Mouse (Mus musculus) T-cell, adult 2 months (primary cell): Measurements from ENCODE around the gene Gk5.
"Not testable (repeated sequence)": the region's sequence is repeated elsewhere in the genome, so short reads cannot be mapped to it uniquely, and the experiment has no call there.

ENCODE experiments used
- DNase-seq: peaks from one replicate; pipeline ENCODE4 v3.0.0; 2022; ENCODE audit warnings: low spot score

Gk5 gene

DNA sequence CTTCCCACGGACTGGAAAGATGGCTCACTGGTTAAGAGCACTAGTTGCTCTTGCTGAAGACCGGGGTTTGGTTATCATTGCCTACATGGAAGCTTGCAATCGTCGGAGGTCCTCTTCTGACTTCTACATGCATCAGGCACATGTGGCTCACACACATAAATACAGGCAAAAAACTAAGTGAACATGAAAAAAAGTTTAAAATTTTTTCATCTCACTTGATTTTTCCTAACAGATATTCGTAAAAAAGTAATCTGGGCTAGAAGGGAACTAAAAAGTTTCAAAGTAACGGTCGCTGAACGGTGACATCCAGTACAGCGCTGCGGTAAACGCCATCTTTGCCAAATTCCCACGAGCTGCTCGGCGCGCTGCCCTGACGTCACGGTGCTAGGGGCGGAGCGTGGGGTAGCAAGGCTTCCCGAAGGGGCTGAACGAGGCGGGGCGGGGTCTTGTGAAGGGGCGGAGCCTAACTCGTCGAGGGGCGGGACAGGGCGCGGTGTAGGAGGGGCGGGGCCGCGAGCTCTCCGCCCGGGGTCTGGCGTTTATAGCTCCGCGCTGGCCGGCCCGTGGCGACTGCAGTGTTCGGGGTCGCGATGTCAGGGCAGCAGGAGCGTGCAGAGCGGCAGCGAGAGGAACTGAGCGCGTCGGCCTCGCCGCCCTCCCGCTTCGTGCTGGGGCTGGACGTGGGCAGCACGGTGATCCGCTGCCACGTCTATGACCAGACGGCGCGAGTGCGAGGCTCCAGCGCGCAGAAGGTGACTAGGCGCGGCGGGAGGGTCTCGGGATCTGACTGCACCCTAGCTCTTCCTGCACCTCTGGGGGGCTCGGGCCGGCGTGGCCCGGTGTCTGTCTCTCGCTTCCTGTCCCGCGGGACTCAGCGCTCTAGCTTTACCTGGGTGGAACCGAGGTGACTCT, at the start of gene Gk5:
Gene Gk5, plus strand, starts transcription at position 502 of the 912 bp plus-strand sequence.
- DNase-seq: peak; percentile 97

DNA sequence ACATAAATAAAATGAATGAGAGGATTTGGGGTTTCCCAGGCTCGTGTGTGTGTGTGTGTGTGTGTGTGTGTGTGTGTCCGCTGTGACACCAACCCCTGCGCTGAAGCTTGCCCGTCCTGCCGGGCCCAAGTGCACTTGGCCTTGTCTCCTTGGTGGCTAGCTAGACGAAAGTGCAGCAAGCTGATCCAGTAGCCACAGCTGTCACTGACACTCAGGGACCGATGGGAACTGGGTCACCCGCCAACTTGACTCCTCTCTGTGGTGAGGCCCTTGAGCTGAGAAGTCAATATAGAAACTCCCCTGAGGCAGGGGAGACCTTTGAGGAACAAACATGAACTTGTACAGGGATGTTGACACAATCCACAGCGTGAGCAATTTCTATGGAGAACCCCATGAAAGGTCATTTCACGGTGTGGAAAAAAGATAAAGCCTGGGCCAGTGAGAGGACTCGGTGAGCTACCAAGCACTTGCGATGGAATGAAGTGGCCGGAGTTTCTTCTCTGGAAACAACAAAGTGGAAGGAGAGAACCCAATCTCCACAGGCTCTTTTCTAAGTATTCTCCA, 40.3 kb upstream of the Gk5 start:
- no peak for DNase-seq

DNA sequence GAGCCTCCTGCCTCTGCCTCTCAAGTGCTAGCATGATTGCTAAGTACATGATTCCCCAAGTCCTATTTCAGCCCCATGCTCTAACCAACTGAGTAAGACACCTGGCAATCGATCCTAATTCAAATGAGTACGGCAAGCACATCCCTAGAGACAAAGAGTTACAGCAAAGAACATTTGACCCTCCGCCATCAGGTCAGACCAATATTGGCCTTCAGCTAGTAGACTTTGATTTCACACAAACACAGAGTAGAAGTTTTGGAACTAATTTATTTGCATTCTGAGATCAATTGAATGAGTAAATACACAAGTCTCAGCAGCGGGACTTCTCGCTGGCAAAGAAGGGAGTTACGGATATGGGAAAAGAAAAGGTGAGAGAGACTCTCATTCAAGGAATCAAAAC, 33.9 kb upstream of the Gk5 start:
- DNase-seq: no peak

DNA sequence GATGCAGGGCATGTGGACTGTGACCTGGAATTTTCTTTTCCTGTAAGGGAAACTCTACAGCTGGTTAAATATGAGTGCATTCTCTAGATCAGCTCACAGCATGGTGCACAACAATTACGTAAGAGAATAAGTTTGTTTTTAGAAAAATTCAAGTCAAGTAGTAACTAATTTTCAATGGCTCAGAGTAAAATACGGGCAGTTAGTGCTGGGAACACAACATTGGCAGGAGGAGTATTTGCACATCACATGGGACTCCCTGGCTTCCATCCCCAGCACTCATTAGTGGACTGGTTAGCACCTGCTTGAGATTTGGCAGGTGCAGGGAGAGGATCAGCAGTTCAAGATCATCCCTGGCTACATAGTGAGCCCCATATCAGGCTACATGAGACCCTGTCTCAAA, 31.5 kb upstream of the Gk5 start:
- no peak for DNase-seq

GRCm38 (mm10) chr9:96088456-96088855, 30.7 kb upstream of the Gk5 start:
- not testable (repeated sequence) for DNase-seq

GRCm38 (mm10) chr9:96092637-96093036, 26.5 kb upstream of the Gk5 start:
- not testable (repeated sequence) for DNase-seq

DNA sequence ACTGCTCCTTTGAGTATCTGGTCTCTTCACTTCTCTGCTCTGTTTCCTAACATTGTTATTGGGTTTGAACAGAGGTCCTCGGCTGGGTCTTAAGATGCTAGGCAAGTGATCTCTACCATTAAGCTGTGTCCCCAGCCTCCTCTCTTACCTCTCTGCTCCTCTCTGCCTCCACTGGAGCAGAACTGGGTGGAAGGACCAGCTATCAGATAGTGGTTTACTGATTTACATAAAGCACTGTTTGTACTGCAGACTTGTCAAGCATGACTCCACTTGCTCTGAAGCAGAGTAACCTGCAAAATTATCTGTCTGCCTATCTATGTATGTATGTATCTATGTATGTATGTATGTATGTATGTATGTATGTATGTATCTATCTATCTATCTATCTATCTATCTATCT, 25.9 kb upstream of the Gk5 start:
- DNase-seq: no peak

DNA sequence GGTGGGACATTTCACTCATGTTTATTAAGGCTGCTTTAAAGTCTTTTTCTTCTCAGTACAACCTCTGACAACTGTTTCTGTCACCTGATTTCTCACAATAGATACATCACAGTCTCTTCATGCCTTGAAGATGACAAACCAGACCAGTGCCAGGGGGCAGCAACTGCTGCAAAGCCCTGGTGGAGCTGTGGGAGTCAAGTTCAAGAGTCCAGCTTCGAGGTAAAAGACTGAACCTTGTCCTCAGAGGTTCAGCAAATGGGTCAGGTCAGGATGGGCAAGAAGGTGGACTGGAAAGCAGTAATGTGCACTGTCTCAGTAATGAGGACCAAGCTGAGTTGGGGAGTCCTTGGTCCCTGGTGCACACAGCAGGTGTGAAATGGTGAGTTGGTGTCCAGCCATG, 24.8 kb upstream of the Gk5 start:
- DNase-seq: no peak

GRCm38 (mm10) chr9:96095192-96095591, 24.0 kb upstream of the Gk5 start:
- DNase-seq: no peak

GRCm38 (mm10) chr9:96102846-96103245, 16.3 kb upstream of the Gk5 start:
- no peak for DNase-seq

DNA sequence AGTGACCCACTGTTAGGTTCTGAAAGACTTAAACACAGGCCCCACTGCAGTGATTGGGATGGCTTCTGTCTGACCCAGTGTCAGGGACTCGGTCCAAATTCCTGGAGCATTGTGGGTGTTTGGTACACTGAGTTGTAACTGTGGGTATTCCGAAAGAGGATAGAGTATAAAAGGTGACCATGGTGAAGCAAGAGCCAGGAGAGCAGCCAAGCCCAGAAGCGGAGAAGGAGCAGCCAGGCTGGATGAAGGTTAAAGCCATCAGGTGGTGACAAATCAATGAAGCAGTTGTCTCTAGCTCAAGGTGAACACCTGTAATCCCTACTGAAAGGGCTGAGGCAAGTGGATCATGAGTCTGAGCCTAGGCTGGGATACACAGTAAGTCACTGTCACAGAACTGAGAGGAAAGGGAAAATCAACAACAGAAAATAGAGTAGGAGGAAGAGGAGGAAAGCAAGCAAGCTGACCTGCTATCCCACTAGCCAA, 6.2 kb upstream of the Gk5 start:
- no peak for DNase-seq

DNA sequence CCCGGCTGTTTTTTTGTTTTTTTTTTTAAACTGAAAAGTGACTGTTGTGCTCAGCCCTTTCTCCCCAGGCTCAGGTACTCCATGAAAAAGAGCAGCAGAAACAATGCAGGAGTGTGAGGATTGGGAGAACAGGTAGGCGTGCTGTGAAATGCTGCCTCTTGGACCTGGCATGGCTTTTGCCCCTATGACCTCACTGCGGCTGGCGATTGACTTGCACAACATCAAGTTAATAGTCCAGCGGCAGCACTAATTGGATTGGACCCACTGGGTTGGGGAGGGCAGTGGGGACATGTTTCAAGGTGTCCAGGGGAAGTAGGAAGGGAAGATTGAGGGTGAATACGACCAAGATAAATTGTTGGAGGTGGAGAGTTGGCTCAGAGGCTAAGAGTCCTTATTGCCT, 2.4 kb upstream of the Gk5 start:
- DNase-seq: no peak

DNA sequence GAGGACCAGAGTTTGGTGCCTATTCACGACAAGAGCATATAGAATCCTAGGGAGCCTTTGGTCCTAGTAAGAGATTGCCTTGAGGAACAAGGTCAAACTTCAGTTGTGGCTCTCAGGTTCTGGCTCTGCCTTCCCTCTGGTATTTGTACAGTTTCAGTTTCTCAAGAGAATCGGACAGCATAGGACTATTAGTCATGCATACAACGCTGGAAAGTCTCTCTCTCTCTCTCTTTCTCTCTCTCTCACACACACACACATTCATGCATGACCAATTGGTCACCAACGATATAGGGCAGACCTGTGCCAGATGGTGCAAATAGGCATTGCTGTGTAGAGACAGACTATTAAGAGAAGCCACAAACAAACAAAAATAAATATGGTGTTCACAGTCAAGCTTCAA, 946 bp upstream of the Gk5 start:
- DNase-seq: no peak

DNA sequence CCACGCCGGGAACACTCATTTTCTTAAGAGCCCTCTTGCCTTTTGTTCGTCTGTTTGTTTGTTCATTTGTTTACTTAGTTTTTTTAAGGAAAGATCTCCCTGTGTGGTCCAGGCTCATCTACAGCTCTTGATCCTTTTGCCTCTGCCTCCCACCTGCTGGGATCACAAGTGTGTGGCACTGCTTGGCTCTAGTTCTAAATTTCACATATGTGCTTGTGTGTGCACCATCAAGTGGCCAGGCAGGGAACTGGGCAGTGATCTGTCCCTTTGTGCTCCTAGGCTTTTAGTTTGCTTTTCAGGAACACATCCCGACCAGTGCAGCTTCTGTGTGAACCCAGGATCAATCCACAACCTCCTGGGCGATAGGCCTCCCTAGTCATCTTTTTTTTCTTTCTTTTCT, 8.8 kb downstream of the Gk5 start:
- DNase-seq: no peak

DNA sequence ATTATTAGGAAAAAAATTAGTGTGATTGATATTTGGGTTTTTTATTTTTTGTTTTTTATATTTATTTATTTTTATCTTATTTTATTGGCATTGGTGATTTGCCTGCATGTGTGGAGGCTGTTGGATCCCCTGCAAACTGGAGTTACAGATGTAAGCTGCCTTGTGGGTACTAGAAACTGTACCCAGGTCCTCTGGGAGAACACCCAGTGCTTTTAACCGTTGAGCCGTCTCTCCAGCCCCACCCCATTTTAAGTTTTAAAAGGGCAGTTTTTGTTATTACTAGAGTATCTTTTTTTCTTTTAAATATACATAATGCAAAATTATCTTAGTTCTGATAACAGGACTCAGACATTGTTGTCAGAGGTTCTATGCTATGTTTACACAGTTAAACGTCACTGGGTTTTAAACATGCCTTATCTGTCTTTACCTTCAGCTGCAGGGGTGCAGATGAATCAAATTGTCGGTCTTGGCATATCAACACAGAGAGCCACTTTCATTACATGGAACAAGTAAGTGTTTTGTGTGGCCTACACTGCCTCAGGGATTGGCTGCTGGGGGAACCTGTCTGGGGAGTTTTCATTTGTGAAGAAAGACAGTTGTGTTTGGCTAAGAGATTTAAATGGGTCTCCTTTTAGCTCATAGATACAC, 13.9 kb downstream of the Gk5 start:
- no peak for DNase-seq

DNA sequence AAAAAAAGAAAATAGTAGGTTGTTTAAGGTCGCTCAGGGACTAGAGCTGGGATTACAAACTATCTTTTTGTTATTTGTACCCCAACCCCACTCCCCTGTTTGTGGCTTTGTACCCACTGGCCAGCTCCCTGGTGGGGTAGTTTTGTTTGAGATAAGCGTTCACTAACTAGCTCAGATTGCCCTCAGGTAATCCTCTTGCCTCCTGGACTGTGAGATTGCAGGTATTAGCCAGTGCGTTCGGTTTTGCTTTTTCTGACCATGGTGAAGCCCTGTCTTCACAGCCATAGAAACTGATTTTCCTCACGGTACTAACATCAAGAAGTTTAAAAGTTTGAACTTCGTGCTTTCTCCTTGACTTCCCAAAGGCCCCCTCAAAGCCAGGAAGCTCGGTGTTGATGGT, 15.3 kb downstream of the Gk5 start:
- no peak for DNase-seq

DNA sequence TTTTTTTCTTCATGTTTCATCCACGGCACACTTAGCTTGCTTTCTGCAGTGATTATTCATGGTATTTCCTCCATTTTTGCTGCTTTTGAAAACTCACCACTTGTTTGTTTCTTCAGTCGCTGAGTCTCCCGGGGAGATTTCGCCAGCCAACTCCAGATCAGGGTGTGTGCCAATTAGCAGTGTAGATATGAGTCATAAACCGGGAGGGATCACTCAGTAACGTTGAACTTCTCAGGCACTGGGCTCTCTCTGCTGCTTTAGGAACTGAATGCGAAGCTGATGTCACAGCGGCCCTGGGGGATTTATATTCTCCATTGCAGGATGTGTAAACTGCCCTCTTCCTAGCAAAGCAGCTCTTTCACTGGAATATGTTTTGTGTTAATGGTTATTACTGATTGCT, 15.8 kb downstream of the Gk5 start:
- DNase-seq: no peak

GRCm38 (mm10) chr9:96135461-96135860, 16.3 kb downstream of the Gk5 start:
- no peak for DNase-seq

- DNase-seq: no peak
These were observed 19.8 kb downstream of the Gk5 start for GRCm38 (mm10) chr9:96138958-96139357.

DNA sequence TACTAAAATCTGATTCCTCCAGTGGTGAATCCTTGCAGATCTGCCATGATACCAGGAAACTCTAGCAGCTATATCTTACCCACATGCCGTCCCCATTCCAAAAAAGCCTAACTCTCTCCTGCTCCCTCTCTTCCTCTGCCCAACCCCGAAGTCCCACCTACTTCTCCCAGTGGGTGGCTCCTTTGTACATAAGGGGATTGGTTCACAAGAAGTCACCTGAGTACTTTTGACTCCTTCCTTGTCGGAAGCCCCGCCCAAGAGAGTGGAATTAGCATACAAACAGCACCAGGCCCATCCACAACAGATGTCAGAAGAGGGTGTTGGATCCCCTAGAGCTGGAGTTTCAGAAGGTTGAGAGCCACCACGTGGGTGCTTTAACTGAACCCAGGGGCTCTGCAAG, 20.7 kb downstream of the Gk5 start:
- no peak for DNase-seq

- no peak for DNase-seq
These were observed 21.8 kb downstream of the Gk5 start for GRCm38 (mm10) chr9:96140931-96141330.

DNA sequence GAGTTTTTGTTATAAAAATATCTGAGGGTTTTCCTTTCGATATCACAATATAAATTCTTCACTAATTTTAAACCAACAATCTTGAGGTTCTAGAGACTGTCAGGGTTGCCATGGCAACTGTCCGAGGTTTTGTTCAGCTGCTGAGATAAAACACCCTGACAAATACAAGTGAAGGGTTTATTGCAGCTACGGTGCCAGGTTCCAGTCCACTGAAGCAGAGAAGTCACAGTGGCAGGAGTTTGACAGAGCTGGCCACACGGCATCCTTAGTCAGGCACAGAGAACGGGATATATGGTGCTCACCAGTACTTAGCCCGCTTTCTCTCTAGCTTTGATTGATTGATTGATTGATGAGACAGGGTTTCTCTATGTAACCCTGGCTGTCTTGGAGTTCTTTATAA, 23.3 kb downstream of the Gk5 start:
- no peak for DNase-seq

DNA sequence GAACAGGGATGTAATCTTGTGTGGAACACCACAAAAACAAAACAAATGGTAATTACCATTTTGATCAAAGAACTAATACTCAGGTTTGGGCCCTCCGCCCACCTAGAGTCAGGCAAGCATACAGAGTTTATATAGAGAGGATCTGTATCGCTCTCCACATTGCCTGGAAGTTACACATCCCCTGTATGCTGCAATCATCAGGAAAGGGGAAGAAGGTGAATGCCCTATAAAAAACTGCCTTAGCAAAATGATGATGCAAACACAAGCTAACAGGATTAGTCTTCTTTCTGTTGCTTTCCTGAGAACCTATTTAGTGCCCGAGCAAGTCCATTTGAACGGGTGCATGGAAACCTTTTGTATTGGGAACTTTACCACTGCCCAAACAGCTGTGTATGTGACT, 24.5 kb downstream of the Gk5 start:
- DNase-seq: no peak
